Mouse (Mus musculus): ENCODE data around the gene Cotl1. TPM values are rescaled to one million over a fixed set of nuclear protein-coding genes. Genes with fewer than 3 reads are reported as not detected.

The Cotl1 gene
- total RNA-seq, 1 experiment from 2014 or later: 56.9 TPM

GRCm38 (mm10) chr8:119838100-119838982 lies 2.0 kb downstream of the Cotl1 start:
- DNase-seq: no peak

- no peak for DNase-seq
These were observed 2.7 kb downstream of the Cotl1 start for GRCm38 (mm10) chr8:119837553-119838071.

GRCm38 (mm10) chr8:119836831-119837230 lies 3.5 kb downstream of the Cotl1 start:
- DNase-seq: no peak

- DNase-seq: no peak
These were observed 5.1 kb downstream of the Cotl1 start for GRCm38 (mm10) chr8:119835270-119835669.

GRCm38 (mm10) chr8:119834676-119835075 lies 5.7 kb downstream of the Cotl1 start:
- no peak for DNase-seq

GRCm38 (mm10) chr8:119832931-119833330 lies 7.4 kb downstream of the Cotl1 start:
- no peak for DNase-seq

GRCm38 (mm10) chr8:119832101-119832617 lies 8.2 kb downstream of the Cotl1 start:
- DNase-seq: no peak

GRCm38 (mm10) chr8:119831336-119831995 lies 8.9 kb downstream of the Cotl1 start:
- peak; percentile 85 for DNase-seq

GRCm38 (mm10) chr8:119830589-119830988 lies 9.8 kb downstream of the Cotl1 start:
- DNase-seq: no peak

GRCm38 (mm10) chr8:119829870-119830580 lies 10.3 kb downstream of the Cotl1 start:
- no peak for DNase-seq

GRCm38 (mm10) chr8:119829420-119829819 lies 10.9 kb downstream of the Cotl1 start:
- no peak for DNase-seq

GRCm38 (mm10) chr8:119829015-119829414 lies 11.3 kb downstream of the Cotl1 start:
- DNase-seq: no peak

GRCm38 (mm10) chr8:119827721-119828153 lies 12.6 kb downstream of the Cotl1 start:
- no peak for DNase-seq

- DNase-seq: no peak
These were observed 13.4 kb downstream of the Cotl1 start for GRCm38 (mm10) chr8:119826982-119827381.

GRCm38 (mm10) chr8:119825950-119826730 lies 14.2 kb downstream of the Cotl1 start:
- no peak for DNase-seq

GRCm38 (mm10) chr8:119824809-119825273 lies 15.5 kb downstream of the Cotl1 start:
- DNase-seq: no peak

GRCm38 (mm10) chr8:119824100-119824499 lies 16.2 kb downstream of the Cotl1 start:
- DNase-seq: peak; percentile 58

- no peak for DNase-seq
These were observed 17.1 kb downstream of the Cotl1 start for GRCm38 (mm10) chr8:119823278-119823677.

GRCm38 (mm10) chr8:119821691-119822090 lies 18.7 kb downstream of the Cotl1 start:
- no peak for DNase-seq

GRCm38 (mm10) chr8:119819976-119820375 lies 20.4 kb downstream of the Cotl1 start:
- DNase-seq: no peak

GRCm38 (mm10) chr8:119819316-119819715 lies 21.0 kb downstream of the Cotl1 start:
- no peak for DNase-seq

Data from adrenal gland, postnatal 14 days (tissue).